10 mouse cellular contexts compared by ENCODE assay signal in the genomic region with DNA sequence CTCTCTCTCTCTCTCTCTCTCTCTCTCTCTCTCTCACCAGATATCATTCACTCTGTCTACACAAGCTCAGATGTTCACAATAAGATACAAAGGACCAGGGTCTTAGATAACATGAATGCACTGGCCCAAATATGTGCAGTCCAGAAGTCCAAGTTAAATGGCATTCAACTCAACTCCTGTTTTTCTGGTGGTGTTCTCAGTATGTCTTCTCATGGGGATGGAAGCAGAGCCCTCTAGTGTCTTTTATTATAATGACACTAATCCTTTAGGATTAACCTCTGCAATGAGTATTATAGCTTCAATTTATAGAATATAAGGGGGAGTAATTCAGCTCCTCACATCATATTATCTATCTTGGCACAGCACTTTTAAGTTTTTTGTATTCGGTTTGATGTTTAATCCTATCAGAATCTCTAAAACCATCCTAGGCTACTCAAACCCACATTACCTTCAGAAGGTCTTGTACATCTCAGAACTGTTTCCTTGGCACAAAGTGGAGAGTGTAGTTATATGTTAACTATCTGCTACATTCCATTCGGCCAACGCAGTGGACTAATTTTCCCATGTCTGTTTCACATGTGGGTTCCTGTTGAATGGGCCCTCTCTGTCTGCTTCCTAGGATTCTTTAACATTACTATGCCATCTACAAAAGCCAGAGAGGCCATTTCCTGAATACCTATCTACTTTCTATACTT.
A peak's percentile ranks its signal among the peaks of the same experiment; 100 is the strongest.
DNase-seq lines count a peak whose midpoint lies in the region; ATAC-seq and TF ChIP-seq lines count a peak whose summit lies in the region.
"Had no signal": no experiment of that assay in that cellular context is flagged by ENCODE, and none has a peak within 500 bp of the region (broad histone marks: within the 10 kb centered on the region; RNA-seq: fewer than 3 reads in every experiment).

No protein-coding gene starts in this region.

- H3K4me2 ChIP-seq in heart, postnatal 0 days (ENCODE audit: low read depth, low read length) = no peak overlapping the region
- no peak overlapping the region for H3K4me2 ChIP-seq in heart, embryonic 11.5 days
- H3K4me2 ChIP-seq: stomach, embryonic 15.5 days had no signal

- 35% methylated on average over 3 of the region's 3 CpGs for WGBS in heart, postnatal 0 days
- WGBS in heart, embryonic 11.5 days (ENCODE audit: insufficient replicate concordance) = 52% methylated on average over 3 of the region's 3 CpGs

- DNase-seq in heart, postnatal 0 days (ENCODE audit: low spot score) = peak; percentile 36
- DNase-seq in heart, adult 9 months (ENCODE audit: low spot score in 2 of 2) = no peak
- peak; percentile 1 for DNase-seq in lung, postnatal 10 days
- DNase-seq in lung, postnatal 14 days = no peak
- peak; percentile 50 for DNase-seq in brain, embryonic 14.5 days (ENCODE audit: low read depth)
- peak; percentile 57 for DNase-seq in retina, postnatal 1 day
- DNase-seq in adrenal gland, adult 8-10 months = no peak
- DNase-seq: cerebellum, adult 2 months had no signal

- no peak for ATAC-seq in heart, postnatal 0 days (ENCODE audit: insufficient read depth, low read depth)
- no peak for ATAC-seq in heart, embryonic 11.5 days (replicated peaks; ENCODE audit: insufficient number of reproducible peaks, low FRiP score, low TSS enrichment)

- no peak overlapping the region for H3K4me3 ChIP-seq in heart, postnatal 0 days (ENCODE audit: low read depth, low read length)
- H3K4me3 ChIP-seq in heart, embryonic 11.5 days (ENCODE audit: low read depth, low read length) = no peak overlapping the region
- H3K4me3 ChIP-seq: stomach, embryonic 15.5 days had no signal

- no peaks in the 10 kb centered on the region for H3K9me3 ChIP-seq in heart, postnatal 0 days (replicated peaks; ENCODE audit: control insufficient read depth, low read length)
- H3K9me3 ChIP-seq in heart, embryonic 11.5 days (replicated peaks; ENCODE audit: control insufficient read depth, low read length) = no peaks in the 10 kb centered on the region
- H3K9me3 ChIP-seq: stomach, embryonic 15.5 days had no signal

- no peaks in the 10 kb centered on the region for H3K27me3 ChIP-seq in heart, postnatal 0 days (ENCODE audit: control insufficient read depth, insufficient read depth, low read length)
- no peaks in the 10 kb centered on the region for H3K27me3 ChIP-seq in heart, embryonic 11.5 days (ENCODE audit: control insufficient read depth, insufficient read depth, low read length)
- H3K27me3 ChIP-seq: stomach, embryonic 15.5 days had no signal

- H3K36me3 ChIP-seq in heart, postnatal 0 days (replicated peaks; ENCODE audit: control insufficient read depth, insufficient read depth, low read length) = no peaks in the 10 kb centered on the region
- no peaks in the 10 kb centered on the region for H3K36me3 ChIP-seq in heart, embryonic 11.5 days (ENCODE audit: control insufficient read depth, insufficient read depth, low read length)
- H3K36me3 ChIP-seq: stomach, embryonic 15.5 days had no signal

- no peak overlapping the region for H3K27ac ChIP-seq in heart, postnatal 0 days (ENCODE audit: low read depth)
- no peak overlapping the region for H3K27ac ChIP-seq in heart, embryonic 11.5 days (ENCODE audit: low read depth, low read length)
- H3K27ac ChIP-seq: stomach, embryonic 15.5 days had no signal

- H3K9ac ChIP-seq in heart, postnatal 0 days (replicated peaks; ENCODE audit: low read depth, low read length) = no peak overlapping the region
- no peak overlapping the region for H3K9ac ChIP-seq in heart, embryonic 11.5 days (ENCODE audit: low read depth, low read length)
- H3K9ac ChIP-seq: stomach, embryonic 15.5 days had no signal

- TF ChIP-seq EP300 in heart, postnatal 0 days (IDR thresholded peaks at IDR 0.05; ENCODE audit: low read depth) = no peak

- TF ChIP-seq CTCF in heart, postnatal 0 days (IDR thresholded peaks at IDR 0.05; ENCODE audit: low read depth) = peak; percentile 56
- no peak for TF ChIP-seq CTCF in brain, embryonic 14.5 days (IDR thresholded peaks at IDR 0.05; ENCODE audit: borderline replicate concordance, extremely low read depth, insufficient read depth, insufficient read length)

- no peaks in the 10 kb centered on the region for H3K4me1 ChIP-seq in heart, postnatal 0 days (ENCODE audit: control insufficient read depth, insufficient read depth)
- no peaks in the 10 kb centered on the region for H3K4me1 ChIP-seq in heart, embryonic 11.5 days (ENCODE audit: control insufficient read depth, insufficient read depth, low read length)
- H3K4me1 ChIP-seq: stomach, embryonic 15.5 days had no signal

- TF ChIP-seq POLR2A in brain, embryonic 14.5 days (IDR thresholded peaks at IDR 0.05; ENCODE audit: borderline replicate concordance, extremely low read depth, insufficient read depth, insufficient read length, poor library complexity, severe bottlenecking) = no peak

Comparison
In these comparisons a context has a peak if more than half of its experiments do, and no peak if none do; other contexts are left out.
1. DNase-seq: peak in heart, postnatal 0 days (single experiment), lung, postnatal 10 days (single experiment), brain, embryonic 14.5 days (single experiment) and retina, postnatal 1 day (single experiment); none in heart, adult 9 months (0 of 2), lung, postnatal 14 days (single experiment) and adrenal gland, adult 8-10 months (single experiment).